Mouse (Mus musculus) central nervous system, embryonic 18 days (tissue): ENCODE results near the gene Olfr1412. TPM values are rescaled to one million over a fixed set of nuclear protein-coding genes. Genes with fewer than 3 reads are reported as not detected.

Experiments used
- polyA plus RNA-seq: library from polyadenylated mRNA; depleted of rRNA; stranded (reverse); fragments of >200 nt; gene quantifications from 2 replicates; pipeline ENCODE4 v1.2.3, GENCODE M21; 2012; rRNA removed

The Olfr1412 gene
- not detected in 2 replicates for polyA plus RNA-seq

GRCm38 (mm10) chr1:92585479-92585878 lies at the start of gene Olfr1412:
Gene Olfr1412, plus strand, starts transcription at chr1:92585779.

GRCm38 (mm10) chr1:92571022-92571421 lies 14.6 kb upstream of the Olfr1412 start, which contains the start of gene Olfr1413:
Gene Olfr1413, plus strand, starts transcription at chr1:92571322.

GRCm38 (mm10) chr1:92594111-92594510 lies 8.5 kb downstream of the Olfr1412 start, which contains the start of gene Olfr1411:
Gene Olfr1411, plus strand, starts transcription at chr1:92594411.

GRCm38 (mm10) chr1:92605482-92605881 lies 19.9 kb downstream of the Olfr1412 start, which contains the start of gene Olfr1410:
Gene Olfr1410, plus strand, starts transcription at chr1:92605782.

GRCm38 (mm10) chr1:92617488-92617887 lies 31.9 kb downstream of the Olfr1412 start, which contains the start of gene Olfr12:
Gene Olfr12, plus strand, starts transcription at chr1:92617788.

Other genes starting within 250 kb of the Olfr1412 start
- gene Ndufa10, start 111.9 kb upstream of the Olfr1412 start, polyA plus RNA-seq, result 127 and 149 TPM in 2 replicates
- not detected in 2 replicates for gene Olfr1416, start 100.7 kb upstream of the Olfr1412 start, polyA plus RNA-seq
- not detected in 2 replicates for gene Olfr1415, start 89.7 kb upstream of the Olfr1412 start, polyA plus RNA-seq
- gene Olfr1414, start 67.1 kb upstream of the Olfr1412 start, polyA plus RNA-seq, result not detected in 2 replicates
- gene Olfr1413, start 14.5 kb upstream of the Olfr1412 start, polyA plus RNA-seq, result not detected in 2 replicates
- not detected in 2 replicates for gene Olfr1411, start 8.6 kb downstream of the Olfr1412 start, polyA plus RNA-seq
- not detected in 2 replicates for gene Olfr1410, start 20.0 kb downstream of the Olfr1412 start, polyA plus RNA-seq
- gene Olfr12, start 32.0 kb downstream of the Olfr1412 start, polyA plus RNA-seq, result not detected in 2 replicates
- 282 and 335 TPM in 2 replicates for gene Cops9, start 56.2 kb downstream of the Olfr1412 start, polyA plus RNA-seq
- 0.04 and 0.23 TPM in 2 replicates for gene Otos, start 63.1 kb downstream of the Olfr1412 start, polyA plus RNA-seq
- gene Gpc1, start 245.9 kb downstream of the Olfr1412 start, polyA plus RNA-seq, result 150 and 154 TPM in 2 replicates